Mouse (Mus musculus) midbrain, embryonic 16.5 days (tissue): ENCODE measurements around the gene B430305J03Rik. TPM values are rescaled to one million over a fixed set of nuclear protein-coding genes. Genes with fewer than 3 reads are reported as not detected.

Experiments
- ATAC-seq: fragments of 200-750 bp; cut with Nextera tagmentation; 2 replicates; pipeline ENCODE4 v1.8.0; 2017; ENCODE audit warnings: moderate TSS enrichment
- H3K27ac ChIP-seq: fragments of 300-500 bp; sonication (generic); 2 replicates; pipeline ENCODE4 v1.5.1; 2014; ENCODE audit warnings: mild to moderate bottlenecking, low read length, mixed read lengths
- H3K27me3 ChIP-seq: fragments of 300-500 bp; sonication (generic); 2 replicates; pipeline ENCODE4 v1.6.1; 2014; ENCODE audit warnings: low read depth, low read length, mixed read lengths; ENCODE audit not compliant: control insufficient read depth, insufficient read depth
- H3K36me3 ChIP-seq: fragments of 300-500 bp; sonication (generic); 2 replicates; pipeline ENCODE4 v1.6.1; 2014; ENCODE audit warnings: mild to moderate bottlenecking, low read length, moderate library complexity, mixed read lengths; ENCODE audit not compliant: control insufficient read depth, insufficient read depth
- H3K4me1 ChIP-seq: fragments of 300-500 bp; sonication (generic); 2 replicates; pipeline ENCODE4 v1.6.1; 2014; ENCODE audit warnings: mild to moderate bottlenecking, low read length, mixed read lengths; ENCODE audit not compliant: control insufficient read depth, insufficient read depth
- H3K4me2 ChIP-seq: fragments of 300-500 bp; sonication (generic); 2 replicates; pipeline ENCODE4 v1.6.1; 2014; ENCODE audit warnings: mild to moderate bottlenecking, low read length, mixed read lengths
- H3K4me3 ChIP-seq: fragments of 300-500 bp; sonication (generic); 2 replicates; pipeline ENCODE4 v1.5.1; 2014; ENCODE audit warnings: low read depth, mild to moderate bottlenecking, low read length, moderate library complexity, mixed read lengths
- H3K9ac ChIP-seq: fragments of 300-500 bp; sonication (generic); 2 replicates; pipeline ENCODE4 v1.6.1; 2014; ENCODE audit warnings: low read depth, low read length, mixed read lengths
- H3K9me3 ChIP-seq: fragments of 300-500 bp; sonication (generic); replicated peaks from 2 replicates; pipeline ENCODE4 v1.6.1; 2014; ENCODE audit warnings: mild to moderate bottlenecking, low read length, mixed read lengths; ENCODE audit not compliant: control insufficient read depth, poor library complexity, severe bottlenecking
- WGBS: fragments of 180-500 bp; shearing (Covaris S2); extraction: QIAGEN DNeasy Blood & Tissue Kit; methylation state at CpG from one replicate; pipeline ENCODE4 v1.1.7; 2014; 5-methylcytosine and 5-hydroxymethylcytosine counted together
- polyA plus RNA-seq: library from polyadenylated mRNA; unstranded; fragments of >200 nt; fragmentation: Nextera tagmentation; extraction: Ambion mirVana; gene quantifications from 2 replicates; pipeline ENCODE4 v1.2.1, GENCODE M21; 2015

B430305J03Rik gene
- polyA plus RNA-seq, 1 experiment from 2014 or later = not detected

DNA sequence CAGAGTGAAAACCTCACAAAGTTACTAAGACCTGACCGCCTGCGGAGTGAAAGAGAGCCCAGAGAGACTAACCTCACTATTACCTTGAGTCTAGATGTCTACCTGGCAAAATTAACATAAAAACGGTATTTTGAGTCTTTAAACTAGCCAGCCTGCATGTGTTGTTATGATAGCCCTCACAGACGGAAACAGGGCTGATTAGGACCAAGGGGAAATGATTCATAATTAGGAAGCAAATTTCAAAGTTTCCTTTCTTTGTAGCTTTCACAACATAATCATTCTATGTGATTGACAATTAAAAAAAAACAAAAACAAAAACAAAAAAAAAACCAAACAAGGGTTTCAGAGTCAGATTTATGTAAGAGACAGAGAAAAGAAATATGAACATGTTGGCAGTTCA is 20.6 kb upstream of the B430305J03Rik start:
- ATAC-seq = no peak
- H3K9ac ChIP-seq = no peak overlapping the region
- H3K4me3 ChIP-seq = no peak overlapping the region
- no peaks in the 10 kb centered on the region for H3K4me1 ChIP-seq
- no peaks in the 10 kb centered on the region for H3K27me3 ChIP-seq
- no peaks in the 10 kb centered on the region for H3K36me3 ChIP-seq
- 86% methylated on average over 4 of the region's 4 CpGs for WGBS
- H3K4me2 ChIP-seq = no peak overlapping the region
- H3K27ac ChIP-seq = no peak overlapping the region
- H3K9me3 ChIP-seq = no peaks in the 10 kb centered on the region

DNA sequence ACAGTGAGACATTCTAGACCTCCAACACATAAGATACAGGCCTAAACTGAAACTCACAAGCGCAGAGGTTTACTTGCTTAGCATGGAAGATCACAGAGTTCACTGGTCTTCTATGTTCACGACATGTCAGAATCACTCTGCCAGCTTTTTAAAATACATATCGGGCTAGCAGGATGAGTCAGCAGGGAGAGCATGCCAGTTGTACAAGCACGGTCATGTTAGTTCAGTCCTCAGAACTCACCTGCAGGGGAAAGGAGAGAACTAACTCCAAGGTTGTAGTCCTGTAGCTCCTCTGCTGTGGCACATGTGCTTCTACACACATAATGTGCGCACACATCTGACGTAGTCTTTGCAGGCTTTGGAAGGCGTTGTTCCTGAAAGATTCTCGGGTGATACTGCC is 10.2 kb upstream of the B430305J03Rik start:
- H3K36me3 ChIP-seq = no peaks in the 10 kb centered on the region
- ATAC-seq = no peak
- no peaks in the 10 kb centered on the region for H3K27me3 ChIP-seq
- no peak overlapping the region for H3K9ac ChIP-seq
- WGBS = 97% methylated on average over 8 of the region's 8 CpGs
- H3K4me3 ChIP-seq = no peak overlapping the region
- no peak overlapping the region for H3K27ac ChIP-seq
- no peak overlapping the region for H3K4me2 ChIP-seq
- H3K4me1 ChIP-seq = no peaks in the 10 kb centered on the region
- H3K9me3 ChIP-seq = no peaks in the 10 kb centered on the region

DNA sequence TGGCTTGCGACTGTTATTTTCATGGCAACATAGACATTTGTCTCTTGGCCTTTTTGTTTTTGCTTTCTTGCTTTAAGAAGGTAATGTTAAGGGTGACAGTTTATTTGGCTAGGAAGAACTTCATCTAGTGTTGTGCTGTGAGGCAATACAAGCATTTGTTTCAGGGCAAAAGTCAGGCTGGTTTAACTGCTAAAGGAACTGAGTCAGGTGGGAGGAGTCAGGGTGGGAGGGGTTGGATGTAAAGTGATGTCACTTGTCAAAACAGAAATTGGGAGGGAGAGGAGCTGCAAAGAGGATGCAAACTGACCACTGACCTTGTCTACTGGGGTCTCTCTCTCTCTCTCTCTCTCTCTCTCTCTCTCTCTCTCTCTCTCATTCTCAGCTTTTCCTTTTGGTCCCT is 2.7 kb upstream of the B430305J03Rik start:
- WGBS = 93% methylated on average over 1 of the region's 1 CpGs
- Histone ChIP-seq H3K9ac (no peak overlapping the region), H3K4me3 (no peak overlapping the region), H3K27me3 (no peaks in the 10 kb centered on the region), H3K4me2 (peak overlapping the region; percentile 5; the same call in 1 of the 2 replicates), H3K36me3 (peaks cover 2% of the 10 kb centered on the region; the same call in 1 of the 2 replicates), H3K9me3 (no peaks in the 10 kb centered on the region), H3K4me1 (peaks cover 26% of the 10 kb centered on the region), H3K27ac (no peak overlapping the region)
- ATAC-seq = no peak

DNA sequence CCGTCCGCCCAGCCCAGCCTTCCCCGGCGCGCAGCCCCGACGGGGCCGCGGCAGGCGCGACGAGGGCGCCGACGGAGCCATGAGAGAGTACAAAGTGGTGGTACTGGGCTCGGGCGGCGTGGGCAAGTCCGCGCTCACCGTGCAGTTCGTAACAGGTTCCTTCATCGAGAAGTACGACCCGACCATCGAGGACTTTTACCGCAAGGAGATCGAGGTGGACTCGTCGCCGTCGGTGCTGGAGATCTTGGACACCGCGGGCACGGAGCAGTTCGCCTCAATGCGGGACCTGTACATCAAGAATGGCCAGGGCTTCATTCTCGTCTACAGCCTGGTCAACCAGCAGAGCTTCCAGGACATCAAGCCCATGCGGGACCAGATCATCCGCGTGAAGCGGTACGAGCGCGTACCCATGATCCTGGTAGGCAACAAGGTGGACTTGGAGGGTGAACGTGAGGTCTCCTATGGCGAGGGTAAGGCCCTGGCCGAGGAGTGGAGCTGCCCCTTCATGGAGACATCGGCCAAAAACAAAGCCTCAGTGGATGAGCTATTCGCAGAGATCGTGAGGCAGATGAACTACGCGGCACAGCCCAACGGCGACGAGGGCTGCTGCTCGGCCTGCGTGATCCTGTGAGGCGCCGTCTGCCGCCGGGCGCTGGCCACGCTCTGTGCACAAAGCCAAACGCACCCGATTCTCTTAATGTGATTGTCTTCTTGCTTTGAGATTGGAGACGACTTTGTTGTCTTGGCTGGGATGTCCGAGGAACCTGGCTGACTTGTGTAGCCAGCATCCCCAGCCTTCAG is 573 bp downstream of the B430305J03Rik start:
- peaks cover 2% of the 10 kb centered on the region; the same call in 1 of the 2 replicates for H3K36me3 ChIP-seq
- H3K4me1 ChIP-seq = peaks cover 26% of the 10 kb centered on the region
- peak overlapping the region; percentile 97 for H3K4me3 ChIP-seq
- H3K4me2 ChIP-seq = peak overlapping the region; percentile 82
- peak overlapping the region; percentile 93 for H3K27ac ChIP-seq
- peak; percentile 15 for ATAC-seq
- H3K27me3 ChIP-seq = no peaks in the 10 kb centered on the region; the same call in 1 of the 2 replicates
- peak overlapping the region; percentile 92 for H3K9ac ChIP-seq
- under 1% methylated on average over 68 of the region's 68 CpGs for WGBS
- no peaks in the 10 kb centered on the region for H3K9me3 ChIP-seq

DNA sequence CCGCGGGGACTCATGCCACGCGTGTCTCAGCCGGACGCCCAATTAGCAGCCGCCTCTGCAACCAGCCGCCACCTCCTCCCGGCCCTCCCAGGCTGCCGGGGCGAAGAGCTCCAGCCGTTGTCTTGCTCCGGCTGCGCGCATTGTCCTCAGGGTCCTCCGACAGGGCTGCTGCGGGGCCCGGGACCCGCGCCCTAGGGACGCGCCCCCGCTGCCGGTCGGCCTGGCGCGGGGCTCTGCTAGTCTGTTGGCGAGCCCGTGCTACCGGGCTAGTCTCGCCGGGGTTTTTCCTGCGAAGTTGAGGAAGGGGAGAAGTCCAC is 1.1 kb downstream of the B430305J03Rik start:
- Histone ChIP-seq H3K9me3 (no peaks in the 10 kb centered on the region), H3K4me1 (peaks cover 25% of the 10 kb centered on the region), H3K27me3 (no peaks in the 10 kb centered on the region; the same call in 1 of the 2 replicates), H3K4me3 (peak overlapping the region; percentile 97), H3K4me2 (peak overlapping the region; percentile 82), H3K27ac (peak overlapping the region; percentile 93), H3K9ac (peak overlapping the region; percentile 92), H3K36me3 (peaks cover 2% of the 10 kb centered on the region; the same call in 1 of the 2 replicates)
- 0% methylated on average over 32 of the region's 33 CpGs for WGBS
- ATAC-seq = peak; percentile 51; the same call in 1 of the 2 replicates

DNA sequence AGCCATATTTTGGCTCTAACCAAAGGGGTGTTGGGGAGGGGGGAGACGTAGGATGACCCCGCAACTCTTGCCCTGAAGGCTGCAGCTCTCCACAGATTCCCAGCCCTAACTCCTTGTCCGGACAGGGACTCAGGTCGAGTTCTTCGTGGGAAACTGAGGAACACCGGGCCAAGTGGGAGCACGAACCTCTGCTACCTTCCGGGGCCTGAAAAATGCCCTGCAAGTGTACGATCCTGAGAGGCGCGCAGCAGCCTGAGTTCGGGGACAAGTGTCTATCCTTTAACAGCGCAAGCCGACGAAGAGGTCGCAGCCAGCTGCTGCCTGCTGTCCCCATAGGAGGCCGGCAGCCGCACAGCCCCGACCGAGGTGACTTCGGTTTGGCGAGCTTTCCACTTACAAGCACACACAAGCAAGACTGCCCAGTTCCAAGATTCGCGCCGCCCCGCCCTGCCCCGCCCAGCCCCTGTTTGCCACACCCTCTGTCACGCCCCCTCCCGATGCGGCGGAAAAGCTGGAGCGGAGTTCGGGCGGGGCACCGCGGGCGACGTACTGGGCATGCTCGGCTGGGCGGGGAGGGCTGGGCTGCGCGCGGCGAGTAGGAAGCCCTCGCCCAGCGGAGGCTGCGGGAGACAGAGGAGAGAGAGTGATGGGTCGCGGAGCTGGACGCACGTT is 1.6 kb downstream of the B430305J03Rik start:
- Histone ChIP-seq H3K4me2 (peak overlapping the region; percentile 82), H3K4me3 (peak overlapping the region; percentile 97), H3K27ac (peak overlapping the region; percentile 93), H3K9me3 (no peaks in the 10 kb centered on the region), H3K36me3 (no peaks in the 10 kb centered on the region), H3K4me1 (peaks cover 24% of the 10 kb centered on the region), H3K27me3 (no peaks in the 10 kb centered on the region; the same call in 1 of the 2 replicates), H3K9ac (peak overlapping the region; percentile 92)
- peak; percentile 94 for ATAC-seq
- under 1% methylated on average over 40 of the region's 51 CpGs for WGBS

DNA sequence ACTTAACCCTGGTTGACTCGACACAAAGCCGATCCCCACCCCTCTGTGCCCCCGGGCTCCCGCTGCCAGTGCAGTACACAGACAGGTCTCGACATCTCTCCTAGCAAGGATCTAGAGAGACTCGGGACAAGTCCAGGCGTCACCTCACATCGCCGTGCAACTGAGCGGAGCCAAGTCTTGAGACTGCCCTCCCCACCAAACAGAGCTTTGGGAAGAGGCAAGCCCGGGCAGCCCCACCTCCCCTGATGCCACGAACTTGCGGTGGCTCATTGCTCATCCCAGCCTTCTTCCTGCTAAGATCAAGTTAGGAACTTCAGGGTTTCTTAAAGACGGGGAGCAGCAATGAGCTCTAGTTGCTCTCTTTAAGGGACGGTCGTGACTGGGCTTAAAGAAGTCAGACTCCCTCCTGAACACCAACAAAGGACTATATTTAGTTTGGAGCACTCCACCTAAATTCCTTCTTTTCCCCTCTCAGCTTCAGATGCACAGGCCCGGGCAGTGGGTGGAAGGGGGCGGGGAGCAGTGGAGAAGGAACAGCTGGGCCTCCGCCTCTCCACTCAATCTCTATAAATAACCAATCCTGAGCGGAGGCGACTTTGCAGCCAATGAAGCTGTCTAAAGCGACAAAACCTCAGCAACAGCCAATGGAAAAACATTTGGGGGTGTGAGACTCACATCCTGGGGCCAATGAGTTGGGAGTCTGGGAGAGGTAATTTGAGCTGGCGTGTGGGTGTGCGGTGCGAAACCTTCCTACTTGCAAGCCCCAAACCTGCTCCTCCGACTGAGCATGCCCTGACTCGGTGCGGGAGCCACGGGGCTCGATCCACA is 2.4 kb downstream of the B430305J03Rik start:
- H3K9ac ChIP-seq = peak overlapping the region; percentile 69
- H3K27ac ChIP-seq = peak overlapping the region; percentile 93
- no peaks in the 10 kb centered on the region for H3K36me3 ChIP-seq
- H3K4me3 ChIP-seq = peak overlapping the region; percentile 97
- H3K4me1 ChIP-seq = peaks cover 18% of the 10 kb centered on the region
- under 1% methylated on average over 30 of the region's 30 CpGs for WGBS
- ATAC-seq = peak; percentile 95
- H3K27me3 ChIP-seq = no peaks in the 10 kb centered on the region; the same call in 1 of the 2 replicates
- no peaks in the 10 kb centered on the region for H3K9me3 ChIP-seq
- H3K4me2 ChIP-seq = peak overlapping the region; percentile 82

DNA sequence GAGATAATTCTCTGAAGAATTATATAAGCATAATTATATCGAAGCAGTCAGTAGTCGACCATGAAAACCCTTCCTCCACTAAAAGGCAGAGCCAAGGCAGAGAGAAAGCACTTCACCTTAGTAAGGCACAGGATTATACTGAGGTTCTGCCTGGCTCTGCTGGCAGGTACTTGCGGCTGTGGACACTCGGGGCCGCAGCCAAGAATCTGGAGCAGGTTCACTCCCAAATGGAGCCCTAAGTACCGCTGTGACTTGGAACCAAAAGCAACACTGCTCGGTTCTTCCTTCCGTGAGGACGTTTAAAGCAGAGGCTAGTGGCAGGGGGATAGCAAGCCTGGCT is 3.0 kb downstream of the B430305J03Rik start:
- Histone ChIP-seq H3K9ac (peak overlapping the region; percentile 63), H3K36me3 (no peaks in the 10 kb centered on the region), H3K4me3 (peak overlapping the region; percentile 97), H3K4me2 (peak overlapping the region; percentile 82), H3K27me3 (no peaks in the 10 kb centered on the region; the same call in 1 of the 2 replicates), H3K27ac (peak overlapping the region; percentile 69), H3K9me3 (no peaks in the 10 kb centered on the region), H3K4me1 (peaks cover 12% of the 10 kb centered on the region)
- no peak for ATAC-seq
- 6% methylated on average over 9 of the region's 9 CpGs for WGBS
